Mouse (Mus musculus) MEL (cell line): Measurements from ENCODE around the gene Tes. TPM values are rescaled to one million over a fixed set of nuclear protein-coding genes. Genes with fewer than 3 reads are reported as not detected.

Experiments used
- DNase-seq: peaks from one replicate; pipeline ENCODE4 v3.0.0; 2011; ENCODE audit warnings: low read depth, low spot score
- H3K27ac ChIP-seq: 2 replicates; pipeline ENCODE4 v1.5.1; 2012; ENCODE audit warnings: low read depth, mild to moderate bottlenecking, control low read depth, low read length, moderate library complexity; ENCODE audit not compliant: control insufficient read depth
- H3K27me3 ChIP-seq, 2 experiments: fragments of 150-350 bp in 1 of 2; sonication (generic) in 1 of 2; 2 replicates each; pipeline ENCODE4 v1.6.1; 2012; ENCODE audit warnings: low read length in 2 of 2, mild to moderate bottlenecking in 2 of 2, improper control_type of control experiment in 1 of 2, moderate library complexity in 1 of 2; ENCODE audit not compliant: insufficient read depth in 2 of 2, control insufficient read depth in 1 of 2
- H3K36me3 ChIP-seq, 2 experiments: 2 replicates each; pipeline ENCODE4 v1.6.1; 2012 to 2014; ENCODE audit warnings: low read length in 2 of 2, improper control_type of control experiment in 1 of 2, inconsistent platforms in 1 of 2, mild to moderate bottlenecking in 1 of 2; ENCODE audit not compliant: insufficient read depth in 2 of 2, control insufficient read depth in 1 of 2
- H3K4me1 ChIP-seq, 2 experiments: fragments of 150-350 bp in 1 of 2; sonication (generic) in 1 of 2; 2 replicates each; pipeline ENCODE4 v1.6.1; 2012; ENCODE audit warnings: low read length in 2 of 2, improper control_type of control experiment in 1 of 2, mild to moderate bottlenecking in 1 of 2; ENCODE audit not compliant: insufficient read depth in 2 of 2, control insufficient read depth in 1 of 2
- H3K4me3 ChIP-seq, 2 experiments: fragments of 150-350 bp in 1 of 2; sonication (generic) in 1 of 2; 2 replicates each; pipeline ENCODE4 v1.5.1; 2012; ENCODE audit warnings: low read depth in 2 of 2, low read length in 2 of 2, mild to moderate bottlenecking in 2 of 2, moderate library complexity in 2 of 2, control low read depth in 1 of 2, improper control_type of control experiment in 1 of 2; ENCODE audit not compliant: control insufficient read depth in 1 of 2, insufficient read depth in 1 of 2
- H3K79me2 ChIP-seq: 2 replicates; pipeline ENCODE4 v1.6.1; 2012; ENCODE audit warnings: mild to moderate bottlenecking, low read length, moderate library complexity; ENCODE audit not compliant: control insufficient read depth, poor library complexity, insufficient read depth
- H3K9ac ChIP-seq: 2 replicates; pipeline ENCODE4 v1.6.1; 2012; ENCODE audit warnings: low read depth, mild to moderate bottlenecking, control low read depth, low read length, moderate library complexity; ENCODE audit not compliant: control insufficient read depth, poor library complexity, severe bottlenecking
- H3K9me3 ChIP-seq: fragments of 150-350 bp; sonication (generic); replicated peaks from 2 replicates; pipeline ENCODE4 v1.6.1; 2012; ENCODE audit warnings: mild to moderate bottlenecking, low read length, improper control_type of control experiment, moderate library complexity; ENCODE audit not compliant: insufficient read depth
- BHLHE40 ChIP-seq: IDR thresholded peaks from 2 replicates; pipeline ENCODE4 v1.6.1; 2012; ENCODE audit warnings: low read depth, mild to moderate bottlenecking, inconsistent platforms, low read length, improper control_type of control experiment, borderline replicate concordance
- CTCF ChIP-seq, 3 experiments: IDR thresholded peaks in 2 of 3; conservative IDR thresholded peaks in 1 of 3; 2 replicates each; pipeline ENCODE4 v1.5.1; 2011 to 2012; ENCODE audit warnings: low read length in 3 of 3, low read depth in 2 of 3, mild to moderate bottlenecking in 2 of 3, improper control_type of control experiment in 1 of 3, inconsistent platforms in 1 of 3, mixed read lengths in 1 of 3, moderate library complexity in 1 of 3; ENCODE audit not compliant: control insufficient read depth in 1 of 3, insufficient read depth in 1 of 3, poor library complexity in 1 of 3, severe bottlenecking in 1 of 3
- ETS1 ChIP-seq: IDR thresholded peaks from 2 replicates; pipeline ENCODE4 v1.6.1; 2012; ENCODE audit warnings: low read depth, mild to moderate bottlenecking, inconsistent platforms, low read length, improper control_type of control experiment, moderate library complexity
- KAT2A ChIP-seq: conservative IDR thresholded peaks from 2 replicates; pipeline ENCODE4 v1.6.1; 2012; ENCODE audit warnings: low read depth, low read length, improper control_type of control experiment, inconsistent platforms
- MAFK ChIP-seq: IDR thresholded peaks from 2 replicates; pipeline ENCODE4 v1.6.1; 2011; ENCODE audit warnings: low read depth, mild to moderate bottlenecking, low read length, improper control_type of control experiment, borderline replicate concordance
- MAX ChIP-seq: IDR thresholded peaks from 2 replicates; pipeline ENCODE4 v1.6.1; 2011; ENCODE audit warnings: low read length, improper control_type of control experiment
- MAZ ChIP-seq: IDR thresholded peaks from 2 replicates; pipeline ENCODE4 v1.6.1; 2012; ENCODE audit warnings: low read depth, mild to moderate bottlenecking, inconsistent platforms, low read length, improper control_type of control experiment
- MYC ChIP-seq: IDR thresholded peaks from 2 replicates; pipeline ENCODE4 v1.6.1; 2011; ENCODE audit warnings: low read depth, mild to moderate bottlenecking, low read length, improper control_type of control experiment, moderate library complexity
- POLR2AphosphoS2 ChIP-seq: IDR thresholded peaks from 2 replicates; pipeline ENCODE4 v1.6.1; 2011; ENCODE audit warnings: low read length, improper control_type of control experiment
- RAD21 ChIP-seq: IDR thresholded peaks from 2 replicates; pipeline ENCODE4 v1.6.1; 2011; ENCODE audit warnings: mild to moderate bottlenecking, low read depth, low read length, improper control_type of control experiment
- SIN3A ChIP-seq: IDR thresholded peaks from 2 replicates; pipeline ENCODE4 v1.6.1; 2012; ENCODE audit warnings: low read length, improper control_type of control experiment, inconsistent platforms
- SMC3 ChIP-seq: IDR thresholded peaks from 2 replicates; pipeline ENCODE4 v1.6.1; 2011; ENCODE audit warnings: low read depth, low read length, improper control_type of control experiment
- TBP ChIP-seq: IDR thresholded peaks from 2 replicates; pipeline ENCODE4 v1.8.0; 2011; ENCODE audit warnings: low read depth, low read length, improper control_type of control experiment
- TCF12 ChIP-seq: IDR thresholded peaks from 2 replicates; pipeline ENCODE4 v1.6.1; 2014; ENCODE audit warnings: low read depth, mild to moderate bottlenecking, inconsistent platforms, low read length, improper control_type of control experiment, moderate library complexity
- USF2 ChIP-seq, 2 experiments: IDR thresholded peaks; 2 replicates each; pipeline ENCODE4 v1.6.1; 2011 to 2012; ENCODE audit warnings: improper control_type of control experiment in 2 of 2, low read length in 2 of 2, borderline replicate concordance in 1 of 2, inconsistent platforms in 1 of 2, low read depth in 1 of 2, mild to moderate bottlenecking in 1 of 2; ENCODE audit not compliant: insufficient read depth in 1 of 2
- ZMIZ1 ChIP-seq: IDR thresholded peaks from 2 replicates; pipeline ENCODE4 v1.6.1; 2012; ENCODE audit warnings: low read depth, mild to moderate bottlenecking, inconsistent platforms, low read length, improper control_type of control experiment, moderate library complexity
- polyA plus RNA-seq, 2 experiments: library from polyadenylated mRNA; stranded (reverse) in 1 of 2; unstranded in 1 of 2; fragments of >175 nt in 1 of 2; fragments of >200 nt in 1 of 2; gene quantifications; 2 replicates each; pipeline versions ENCODE4 v1.2.1 to v1.2.4; 2012; ENCODE audit warnings: low replicate concordance in 2 of 2, low read depth in 1 of 2; ENCODE audit not compliant: insufficient read length in 2 of 2, insufficient read depth in 1 of 2, missing spikeins in 1 of 2
- total RNA-seq: library from RNA; depleted of rRNA; stranded (reverse); fragments of 300-350 nt; gene quantifications from 2 replicates; pipeline ENCODE4 v1.2.3, GENCODE M21; 2012

Gene Tes
- total and polyA plus RNA-seq, 3 experiments, result not detected

- H3K36me3 ChIP-seq, result no peaks in the 10 kb centered on the region
- no peaks in the 10 kb centered on the region for H3K9me3 ChIP-seq
- H3K4me3 ChIP-seq, result no peak overlapping the region
- no peaks in the 10 kb centered on the region for H3K4me1 ChIP-seq
- H3K27ac ChIP-seq, result no peak overlapping the region
- H3K27me3 ChIP-seq, result no peaks in the 10 kb centered on the region
- TF ChIP-seq MAFK (no peak), SIN3A (no peak), USF2 (IDR thresholded peaks at IDR 0.05; ENCODE audit: borderline replicate concordance in 1 of 2, insufficient read depth in 1 of 2, low read depth in 1 of 2, low read length in 2 of 2) (no peak), CTCF (IDR thresholded peaks at IDR 0.05 in 2 of 3, conservative IDR thresholded peaks at IDR 0.05 in 1 of 3; ENCODE audit: control insufficient read depth in 1 of 3, insufficient read depth in 1 of 3, low read depth in 2 of 3, low read length in 3 of 3, poor library complexity in 1 of 3, severe bottlenecking in 1 of 3) (peak; percentile 29 to 54 (median 32)), TCF12 (no peak), KAT2A (no peak), MYC (no peak), ZMIZ1 (no peak)
- H3K79me2 ChIP-seq, result no peaks in the 10 kb centered on the region
- H3K9ac ChIP-seq, result no peak overlapping the region
- DNase-seq, result peak; percentile 11
These were observed 22.5 kb downstream of the Tes start for GRCm38 (mm10) chr6:17087485-17087884.

- H3K36me3 ChIP-seq, result no peaks in the 10 kb centered on the region
- H3K4me3 ChIP-seq, result no peak overlapping the region
- H3K9ac ChIP-seq, result no peak overlapping the region
- H3K79me2 ChIP-seq, result no peaks in the 10 kb centered on the region
- no peak overlapping the region for H3K27ac ChIP-seq
- TF ChIP-seq CTCF (IDR thresholded peaks at IDR 0.05 in 2 of 3, conservative IDR thresholded peaks at IDR 0.05 in 1 of 3; ENCODE audit: control insufficient read depth in 1 of 3, insufficient read depth in 1 of 3, low read depth in 2 of 3, low read length in 3 of 3, poor library complexity in 1 of 3, severe bottlenecking in 1 of 3) (no peak), MAZ (no peak), BHLHE40 (no peak), KAT2A (no peak), POLR2AphosphoS2 (no peak), TBP (no peak), RAD21 (no peak), ETS1 (no peak), USF2 (IDR thresholded peaks at IDR 0.05; ENCODE audit: borderline replicate concordance in 1 of 2, insufficient read depth in 1 of 2, low read depth in 1 of 2, low read length in 2 of 2) (no peak), MAX (no peak), SMC3 (no peak)
- no peaks in the 10 kb centered on the region for H3K4me1 ChIP-seq
- no peaks in the 10 kb centered on the region for H3K9me3 ChIP-seq
- DNase-seq, result no peak
- no peaks in the 10 kb centered on the region for H3K27me3 ChIP-seq
These were observed 32.4 kb downstream of the Tes start for GRCm38 (mm10) chr6:17097301-17097700.
